34 mouse cellular contexts compared by ENCODE assay signal in the genomic region with DNA sequence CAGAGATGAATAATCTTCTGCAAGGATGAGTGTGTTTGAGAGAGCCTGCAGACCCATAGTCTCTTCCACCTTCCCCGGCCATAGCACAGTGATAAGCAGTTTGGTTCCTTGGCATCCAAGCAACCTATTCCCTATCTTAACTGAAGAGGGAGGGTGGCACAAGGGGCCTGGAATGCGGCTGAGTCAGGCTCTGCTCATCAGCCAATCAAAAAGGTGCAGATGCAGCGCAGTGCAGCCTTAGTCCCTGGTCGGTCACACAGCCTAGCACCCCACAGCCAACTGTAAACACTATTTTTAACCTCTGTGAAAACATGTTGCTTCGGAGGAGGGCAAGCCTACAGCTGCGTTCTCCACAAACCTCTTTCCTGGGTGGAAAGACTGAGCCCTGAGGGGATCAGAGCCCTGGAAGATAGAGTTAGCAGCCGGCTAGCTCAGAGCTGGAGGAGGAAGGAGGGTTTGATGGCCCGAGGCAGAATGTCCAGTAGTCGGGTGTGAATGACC. TPM values are rescaled to one million over a fixed set of nuclear protein-coding genes. Genes with fewer than 3 reads are reported as not detected.
DNase-seq lines count a peak whose midpoint lies in the region; ATAC-seq and TF ChIP-seq lines count a peak whose summit lies in the region.
"Had no signal": no experiment of that assay in that cellular context is flagged by ENCODE, and none has a peak within 500 bp of the region (broad histone marks: within the 10 kb centered on the region; RNA-seq: fewer than 3 reads in every experiment).

No protein-coding gene starts in this region.

- peak overlapping the region; percentile 77 for H3K27ac ChIP-seq in layer of hippocampus, adult 2 months
- no peak overlapping the region for H3K27ac ChIP-seq in MEL (ENCODE audit: control insufficient read depth, low read depth, low read length)
- H3K27ac ChIP-seq in heart, postnatal 0 days (ENCODE audit: low read depth), result no peak overlapping the region
- H3K27ac ChIP-seq in hindbrain, embryonic 11.5 days (ENCODE audit: low read depth, low read length), result no peak overlapping the region
- H3K27ac ChIP-seq: embryonic facial prominence, embryonic 13.5 days; forebrain, embryonic 13.5 days; hindbrain, embryonic 14.5 days; kidney, postnatal 0 days; neural tube, embryonic 12.5 days had no signal

- TF ChIP-seq RAD21 in MEL (IDR thresholded peaks at IDR 0.05; ENCODE audit: low read depth, low read length), result no peak

- no peak overlapping the region for H3K4me2 ChIP-seq in heart, postnatal 0 days (ENCODE audit: low read depth, low read length)
- no peak overlapping the region for H3K4me2 ChIP-seq in hindbrain, embryonic 11.5 days (replicated peaks; ENCODE audit: low read depth, low read length)
- H3K4me2 ChIP-seq: embryonic facial prominence, embryonic 13.5 days; forebrain, embryonic 13.5 days; hindbrain, embryonic 14.5 days; neural tube, embryonic 12.5 days had no signal

- H3K79me2 ChIP-seq in MEL (ENCODE audit: control insufficient read depth, insufficient read depth, low read length, poor library complexity), result no peaks in the 10 kb centered on the region

- peak; percentile 52 for ATAC-seq in frontal cortex, adult (ENCODE audit: low TSS enrichment)
- ATAC-seq in heart, postnatal 0 days (ENCODE audit: insufficient read depth, low read depth), result 0 out of 2 replicates have a peak, but pooled peaks have one; percentile 36
- ATAC-seq in hindbrain, embryonic 11.5 days (ENCODE audit: low FRiP score), result no peak

- TF ChIP-seq EP300 in MEL (IDR thresholded peaks at IDR 0.05; ENCODE audit: low read depth in 1 of 2, low read length in 2 of 2), result 0 out of 4 replicates have a peak, but pooled peaks of 1 of the 2 experiments have one; percentile 13
- no peak for TF ChIP-seq EP300 in heart, postnatal 0 days (IDR thresholded peaks at IDR 0.05; ENCODE audit: low read depth)

- no peak overlapping the region for H3K4me3 ChIP-seq in layer of hippocampus, adult 2 months
- H3K4me3 ChIP-seq in MEL (ENCODE audit: control insufficient read depth in 1 of 2, insufficient read depth in 1 of 2, low read depth in 2 of 2, low read length in 2 of 2), result peak overlapping the region; percentile 4 to 22
- no peak overlapping the region for H3K4me3 ChIP-seq in heart, postnatal 0 days (ENCODE audit: low read depth, low read length)
- H3K4me3 ChIP-seq in hindbrain, embryonic 11.5 days (ENCODE audit: low read depth, low read length), result no peak overlapping the region
- H3K4me3 ChIP-seq: embryonic facial prominence, embryonic 13.5 days; erythroblast, embryonic 14.5 days; forebrain, embryonic 13.5 days; neural tube, embryonic 12.5 days had no signal

- peak overlapping the region; percentile 29; the same call in 1 of the 2 replicates for H3K9ac ChIP-seq in MEL (ENCODE audit: control insufficient read depth, low read depth, low read length, poor library complexity, severe bottlenecking)
- H3K9ac ChIP-seq in heart, postnatal 0 days (replicated peaks; ENCODE audit: low read depth, low read length), result no peak overlapping the region
- no peak overlapping the region for H3K9ac ChIP-seq in hindbrain, embryonic 11.5 days (ENCODE audit: low read depth, low read length)
- H3K9ac ChIP-seq: embryonic facial prominence, embryonic 13.5 days; forebrain, embryonic 13.5 days; hindbrain, embryonic 14.5 days; neural tube, embryonic 12.5 days had no signal

- TF ChIP-seq POLR2A in MEL (IDR thresholded peaks at IDR 0.05; ENCODE audit: control insufficient read depth in 1 of 2, insufficient read depth in 1 of 2, low read depth in 1 of 2, low read length in 2 of 2, poor library complexity in 1 of 2), result no peak

- DNase-seq in frontal cortex, postnatal 25 days (ENCODE audit: low spot score in 2 of 2), result no peak
- DNase-seq in layer of hippocampus, adult 2 months (ENCODE audit: low spot score in 2 of 2), result no peak
- DNase-seq in layer of hippocampus, adult 8-10 months (ENCODE audit: low spot score in 2 of 2), result no peak
- DNase-seq in MEL (ENCODE audit: low read depth, low spot score), result peak; percentile 55
- no peak for DNase-seq in heart, postnatal 0 days (ENCODE audit: low spot score)
- DNase-seq in hindbrain, embryonic 11.5 days (ENCODE audit: low spot score), result no peak
- no peak for DNase-seq in ovary, postnatal 36 days (ENCODE audit: low spot score)
- DNase-seq: adrenal gland, postnatal 10 days; cerebellum, adult 8-10 months; cerebellum, postnatal 36 days; embryo, embryonic 11 days; gastrocnemius, postnatal 25 days; kidney, adult 2 months; lung, postnatal 4 days; midbrain, embryonic 14.5 days; thymus, adult 18-20 months; thymus, postnatal 36 days had no signal

- peaks cover 0 to 4% of the 10 kb centered on the region in 2 experiments; a peak in 1 of 4 replicates for H3K36me3 ChIP-seq in MEL (ENCODE audit: control insufficient read depth in 1 of 2, insufficient read depth in 2 of 2, low read length in 2 of 2)
- no peaks in the 10 kb centered on the region for H3K36me3 ChIP-seq in heart, postnatal 0 days (replicated peaks; ENCODE audit: control insufficient read depth, insufficient read depth, low read length)
- H3K36me3 ChIP-seq in hindbrain, embryonic 11.5 days (ENCODE audit: control insufficient read depth, insufficient read depth, low read length), result no peaks in the 10 kb centered on the region
- H3K36me3 ChIP-seq: embryonic facial prominence, embryonic 13.5 days; G1E; neural tube, embryonic 12.5 days had no signal

- H3K9me3 ChIP-seq in MEL (replicated peaks; ENCODE audit: insufficient read depth, low read length), result no peaks in the 10 kb centered on the region
- H3K9me3 ChIP-seq in heart, postnatal 0 days (replicated peaks; ENCODE audit: control insufficient read depth, low read length), result no peaks in the 10 kb centered on the region
- no peaks in the 10 kb centered on the region for H3K9me3 ChIP-seq in hindbrain, embryonic 11.5 days (ENCODE audit: control insufficient read depth, low read length)
- H3K9me3 ChIP-seq: embryonic facial prominence, embryonic 13.5 days; forebrain, embryonic 13.5 days; G1E; neural tube, embryonic 12.5 days had no signal

- 19% methylated on average over 9 of the region's 9 CpGs for WGBS in heart, postnatal 0 days
- WGBS in hindbrain, embryonic 11.5 days, result 63% methylated on average over 9 of the region's 9 CpGs

- TF ChIP-seq CTCF in layer of hippocampus, adult 2 months (conservative IDR thresholded peaks at IDR 0.05), result no peak; the same call in 1 of the 2 replicates
- TF ChIP-seq CTCF in MEL (IDR thresholded peaks at IDR 0.05 in 2 of 3, conservative IDR thresholded peaks at IDR 0.05 in 1 of 3; ENCODE audit: control insufficient read depth in 1 of 3, insufficient read depth in 1 of 3, low read depth in 2 of 3, low read length in 3 of 3, poor library complexity in 1 of 3, severe bottlenecking in 1 of 3), result no peak
- no peak for TF ChIP-seq CTCF in heart, postnatal 0 days (IDR thresholded peaks at IDR 0.05; ENCODE audit: low read depth)

- peaks cover 2 to 18% of the 10 kb centered on the region in 2 experiments for H3K4me1 ChIP-seq in MEL (ENCODE audit: control insufficient read depth in 1 of 2, insufficient read depth in 2 of 2, low read length in 2 of 2)
- H3K4me1 ChIP-seq in heart, postnatal 0 days (ENCODE audit: control insufficient read depth, insufficient read depth), result peaks cover 38% of the 10 kb centered on the region
- H3K4me1 ChIP-seq in hindbrain, embryonic 11.5 days (replicated peaks; ENCODE audit: control insufficient read depth, insufficient read depth, low read length), result no peaks in the 10 kb centered on the region

- H3K27me3 ChIP-seq in MEL (ENCODE audit: control insufficient read depth in 1 of 2, insufficient read depth in 2 of 2, low read length in 2 of 2), result no peaks in the 10 kb centered on the region
- no peaks in the 10 kb centered on the region for H3K27me3 ChIP-seq in heart, postnatal 0 days (ENCODE audit: control insufficient read depth, insufficient read depth, low read length)
- no peaks in the 10 kb centered on the region for H3K27me3 ChIP-seq in hindbrain, embryonic 11.5 days (ENCODE audit: control insufficient read depth, insufficient read depth, low read length)
- H3K27me3 ChIP-seq: forebrain, embryonic 13.5 days; neural tube, embryonic 12.5 days had no signal

RNA-seq across cellular contexts. Expression of gene Actl11, which starts 1.3 kb away (rescaled TPM):
- not detected for total RNA-seq in layer of hippocampus, adult 2 months (2021)
- not detected for total RNA-seq in layer of hippocampus, adult 8-10 months (2022)
- not detected in 2 replicates for total RNA-seq in MEL (2012; rRNA removed)
- not detected for polyA plus RNA-seq in MEL (2012; ENCODE audit: insufficient read depth in 1 of 2, insufficient read length in 2 of 2, low read depth in 1 of 2, low replicate concordance in 2 of 2, missing spikeins in 1 of 2)
- not detected in 2 replicates for total RNA-seq in heart, postnatal 0 days (2014; rRNA removed; ENCODE audit: low replicate concordance)
- not detected in 2 replicates for polyA plus RNA-seq in heart, postnatal 0 days (2015; fragmentation: Nextera tagmentation; extraction: Ambion mirVana)
- not detected in 2 replicates for polyA plus RNA-seq in hindbrain, embryonic 11.5 days (2014; fragmentation: Nextera tagmentation; extraction: Ambion mirVana)
- total RNA-seq: adrenal gland, postnatal 10 days; CH12.LX; gastrocnemius, postnatal 25 days; layer of hippocampus, postnatal 14 days; liver, adult 2 months; megakaryocyte-erythroid progenitor cell, adult 5-6 weeks had no signal
- polyA plus RNA-seq: embryonic facial prominence, embryonic 13.5 days; erythroblast, embryonic 14.5 days; forebrain, embryonic 13.5 days; G1E; hindbrain, embryonic 14.5 days; intestine, embryonic 14.5 days; kidney, postnatal 0 days; large intestine, adult 2 months; limb, embryonic 11.5 days; liver, adult 2 months; liver, embryonic 16.5 days; midbrain, embryonic 14.5 days; neural tube, embryonic 12.5 days; stomach, embryonic 14.5 days had no signal

RNA-seq across cellular contexts. Expression of gene Camkv, which starts 8.5 kb away (rescaled TPM):
- total RNA-seq in layer of hippocampus, adult 2 months (2021), result 100 to 1,000 TPM; 532 to 547 TPM
- 100 to 1,000 TPM; 470 to 535 (median 505) TPM for total RNA-seq in layer of hippocampus, adult 8-10 months (2022)
- total RNA-seq in MEL (2012; rRNA removed), result 0.08 and 0.39 TPM in 2 replicates
- polyA plus RNA-seq in MEL (2012; ENCODE audit: insufficient read depth in 1 of 2, insufficient read length in 2 of 2, low read depth in 1 of 2, low replicate concordance in 2 of 2, missing spikeins in 1 of 2), result under 1 TPM in 1 of 2 experiments, not detected in 1; 0.14 TPM
- 0.15 TPM in 1 of 2 replicates, not detected in the other for total RNA-seq in heart, postnatal 0 days (2014; rRNA removed; ENCODE audit: low replicate concordance)
- 0.03 TPM in 1 of 2 replicates, not detected in the other for polyA plus RNA-seq in heart, postnatal 0 days (2015; fragmentation: Nextera tagmentation; extraction: Ambion mirVana)
- polyA plus RNA-seq in hindbrain, embryonic 11.5 days (2014; fragmentation: Nextera tagmentation; extraction: Ambion mirVana), result 3.6 and 4.5 TPM in 2 replicates
- total RNA-seq: CH12.LX; liver, adult 2 months had no signal
- polyA plus RNA-seq: G1E; kidney, adult 2 months; liver, adult 2 months had no signal

RNA-seq across cellular contexts. Expression of gene Mst1r, which starts 20.3 kb away (rescaled TPM):
- 1 to 10 TPM; 1.3 to 2.4 TPM for total RNA-seq in layer of hippocampus, adult 2 months (2021)
- 1 to 10 TPM; 1.5 to 3.9 (median 2.5) TPM for total RNA-seq in layer of hippocampus, adult 8-10 months (2022)
- total RNA-seq in MEL (2012; rRNA removed), result 136 and 149 TPM in 2 replicates
- 100 to 1,000 TPM in 1 of 2 experiments, not detected in 1; 133 TPM for polyA plus RNA-seq in MEL (2012; ENCODE audit: insufficient read depth in 1 of 2, insufficient read length in 2 of 2, low read depth in 1 of 2, low replicate concordance in 2 of 2, missing spikeins in 1 of 2)
- total RNA-seq in heart, postnatal 0 days (2014; rRNA removed; ENCODE audit: low replicate concordance), result 1.8 and 20.1 TPM in 2 replicates
- 0.74 and 1.2 TPM in 2 replicates for polyA plus RNA-seq in heart, postnatal 0 days (2015; fragmentation: Nextera tagmentation; extraction: Ambion mirVana)
- 0.31 and 0.60 TPM in 2 replicates for polyA plus RNA-seq in hindbrain, embryonic 11.5 days (2014; fragmentation: Nextera tagmentation; extraction: Ambion mirVana)
- total RNA-seq: CH12.LX; G1E; megakaryocyte-erythroid progenitor cell, adult 5-6 weeks had no signal

RNA-seq across cellular contexts. Expression of gene Traip, which starts 23.0 kb away (rescaled TPM):
- total RNA-seq in layer of hippocampus, adult 2 months (2021), result 10 to 100 TPM; 23.1 to 23.9 TPM
- 10 to 100 TPM; 15.2 to 26.6 (median 19.9) TPM for total RNA-seq in layer of hippocampus, adult 8-10 months (2022)
- total RNA-seq in MEL (2012; rRNA removed), result 37.3 and 43.6 TPM in 2 replicates
- polyA plus RNA-seq in MEL (2012; ENCODE audit: insufficient read depth in 1 of 2, insufficient read length in 2 of 2, low read depth in 1 of 2, low replicate concordance in 2 of 2, missing spikeins in 1 of 2), result 10 to 100 TPM in 1 of 2 experiments, not detected in 1; 65.2 TPM
- 4.8 and 10.0 TPM in 2 replicates for total RNA-seq in heart, postnatal 0 days (2014; rRNA removed; ENCODE audit: low replicate concordance)
- polyA plus RNA-seq in heart, postnatal 0 days (2015; fragmentation: Nextera tagmentation; extraction: Ambion mirVana), result 2.3 and 3.3 TPM in 2 replicates
- polyA plus RNA-seq in hindbrain, embryonic 11.5 days (2014; fragmentation: Nextera tagmentation; extraction: Ambion mirVana), result 21.8 and 22.6 TPM in 2 replicates

RNA-seq across cellular contexts. Expression of gene Mon1a, which starts 39.0 kb away (rescaled TPM):
- total RNA-seq in layer of hippocampus, adult 2 months (2021), result 10 to 100 TPM; 26.9 to 27.6 TPM
- total RNA-seq in layer of hippocampus, adult 8-10 months (2022), result 10 to 100 TPM; 21.0 to 30.2 (median 27.2) TPM
- 10.1 and 11.5 TPM in 2 replicates for total RNA-seq in MEL (2012; rRNA removed)
- polyA plus RNA-seq in MEL (2012; ENCODE audit: insufficient read depth in 1 of 2, insufficient read length in 2 of 2, low read depth in 1 of 2, low replicate concordance in 2 of 2, missing spikeins in 1 of 2), result 10 to 100 TPM in 1 of 2 experiments, not detected in 1; 13.5 TPM
- total RNA-seq in heart, postnatal 0 days (2014; rRNA removed; ENCODE audit: low replicate concordance), result 12.1 and 16.4 TPM in 2 replicates
- 9.9 TPM in 2 replicates for polyA plus RNA-seq in heart, postnatal 0 days (2015; fragmentation: Nextera tagmentation; extraction: Ambion mirVana)
- polyA plus RNA-seq in hindbrain, embryonic 11.5 days (2014; fragmentation: Nextera tagmentation; extraction: Ambion mirVana), result 17.5 and 18.1 TPM in 2 replicates

Comparison
In these comparisons a context has a peak if more than half of its experiments do, and no peak if none do; other contexts are left out.
1. H3K4me3 ChIP-seq: peak in MEL (2 of 2); none in layer of hippocampus, adult 2 months (single experiment), heart, postnatal 0 days (single experiment) and hindbrain, embryonic 11.5 days (single experiment).
2. RNA of gene Camkv, which starts 8.5 kb away (total RNA-seq): 532 to 547 TPM in layer of hippocampus, adult 2 months and 470 to 535 TPM in layer of hippocampus, adult 8-10 months; 0.08 to 0.39 TPM in MEL and 0.15 TPM in heart, postnatal 0 days; every median in the first group is over 100 times any median in the second.